Mouse (Mus musculus) embryonic facial prominence, embryonic 14.5 days (tissue): ENCODE results near the gene March10. TPM values are rescaled to one million over a fixed set of nuclear protein-coding genes. Genes with fewer than 3 reads are reported as not detected.

ENCODE experiments used
- ATAC-seq: fragments of 200-750 bp; cut with Nextera tagmentation; 2 replicates; pipeline ENCODE4 v1.8.0; 2017; ENCODE audit warnings: low read depth, moderate number of reproducible peaks, moderate TSS enrichment
- DNase-seq: peaks from one replicate; pipeline ENCODE4 v3.0.0-alpha.2; 2015; ENCODE audit warnings: low spot score
- H3K27ac ChIP-seq: fragments of 300-500 bp; sonication (generic); replicated peaks from 2 replicates; pipeline ENCODE4 v1.5.1; 2014; ENCODE audit warnings: low read depth, mild to moderate bottlenecking, low read length, moderate library complexity
- H3K27me3 ChIP-seq: fragments of 300-500 bp; sonication (generic); replicated peaks from 2 replicates; pipeline ENCODE4 v1.6.1; 2014; ENCODE audit warnings: low read length; ENCODE audit not compliant: control insufficient read depth, insufficient read depth
- H3K36me3 ChIP-seq: fragments of 300-500 bp; sonication (generic); 2 replicates; pipeline ENCODE4 v1.6.1; 2014; ENCODE audit warnings: low read length, mixed read lengths; ENCODE audit not compliant: control insufficient read depth, insufficient read depth
- H3K4me1 ChIP-seq: fragments of 300-500 bp; sonication (generic); 2 replicates; pipeline ENCODE4 v1.6.1; 2014; ENCODE audit warnings: antibody characterized with exemption, low read length; ENCODE audit not compliant: control insufficient read depth, insufficient read depth
- H3K4me2 ChIP-seq: fragments of 300-500 bp; sonication (generic); 2 replicates; pipeline ENCODE4 v1.6.1; 2014; ENCODE audit warnings: low read depth, mild to moderate bottlenecking, low read length, moderate library complexity, mixed read lengths
- H3K4me3 ChIP-seq: fragments of 300-500 bp; sonication (generic); 2 replicates; pipeline ENCODE4 v1.5.1; 2014; ENCODE audit warnings: low read depth, mild to moderate bottlenecking, low read length
- H3K9ac ChIP-seq: fragments of 300-500 bp; sonication (generic); 2 replicates; pipeline ENCODE4 v1.6.1; 2014; ENCODE audit warnings: low read depth, mild to moderate bottlenecking, low read length, moderate library complexity, mixed read lengths
- H3K9me3 ChIP-seq: fragments of 300-500 bp; sonication (generic); 2 replicates; pipeline ENCODE4 v1.6.1; 2016; ENCODE audit warnings: low read length; ENCODE audit not compliant: control insufficient read depth
- WGBS: fragments of 180-500 bp; shearing (Covaris S2); extraction: QIAGEN DNeasy Blood & Tissue Kit; methylation state at CpG from one replicate; pipeline ENCODE4 v1.1.7; 2014; 5-methylcytosine and 5-hydroxymethylcytosine counted together
- polyA plus RNA-seq: library from polyadenylated mRNA; unstranded; fragments of >200 nt; fragmentation: Nextera tagmentation; extraction: Ambion mirVana; gene quantifications from 2 replicates; pipeline ENCODE4 v1.2.1, GENCODE M21; 2014

The March10 gene
- polyA plus RNA-seq, 1 experiment from 2014 or later = 0.36 TPM

DNA sequence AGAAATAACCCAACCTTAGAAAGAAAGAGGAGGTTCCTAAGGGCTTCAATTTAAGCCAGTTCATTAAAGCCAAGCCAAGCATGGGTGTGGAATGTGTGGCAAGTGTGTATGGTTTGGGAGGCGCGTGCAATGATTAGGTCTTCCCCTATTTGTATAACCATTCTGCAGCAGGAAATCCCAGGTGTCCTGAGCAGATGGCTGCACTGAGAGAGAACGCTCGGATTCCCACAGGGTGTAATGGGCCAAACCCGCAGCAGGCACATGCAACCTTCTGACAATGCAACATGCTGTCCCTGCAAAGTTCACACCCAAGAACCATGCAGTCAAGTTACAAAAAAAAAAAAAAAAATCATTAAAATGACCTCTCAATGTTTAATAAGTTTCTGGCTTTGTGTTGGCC lies 10.8 kb downstream of the March10 start:
- H3K27me3 ChIP-seq = no peaks in the 10 kb centered on the region
- H3K36me3 ChIP-seq = no peaks in the 10 kb centered on the region
- 55% methylated on average over 5 of the region's 5 CpGs for WGBS
- no peak overlapping the region for H3K4me2 ChIP-seq
- no peak overlapping the region for H3K4me3 ChIP-seq
- H3K9ac ChIP-seq = no peak overlapping the region
- DNase-seq (no peak), ATAC-seq (peak; percentile 39; the same call in 1 of the 2 replicates)
- H3K27ac ChIP-seq = no peak overlapping the region
- H3K4me1 ChIP-seq = 0 out of 2 replicates have a peak, but pooled peaks cover 4% of the 10 kb centered on the region
- H3K9me3 ChIP-seq = no peaks in the 10 kb centered on the region

DNA sequence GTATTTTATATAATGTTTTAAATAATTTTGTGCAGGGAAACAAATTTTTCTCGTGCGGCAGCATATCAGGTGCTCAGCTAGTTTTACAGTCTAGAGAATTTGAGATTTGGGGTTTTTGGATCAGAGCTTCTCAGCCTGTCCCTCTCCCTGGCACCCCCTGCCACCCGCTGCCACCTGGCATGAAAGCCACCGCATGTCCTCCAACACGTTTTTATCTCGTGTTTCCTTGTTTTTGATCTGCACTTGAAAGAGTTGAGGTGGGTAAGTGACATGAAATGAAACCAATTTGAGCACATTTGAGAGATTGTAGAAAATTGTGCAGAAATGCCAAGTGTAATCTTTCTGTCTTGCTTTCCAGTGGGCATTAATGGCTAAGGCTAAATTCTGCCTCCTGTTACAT lies 11.6 kb downstream of the March10 start:
- Histone ChIP-seq H3K27me3 (no peaks in the 10 kb centered on the region), H3K27ac (no peak overlapping the region), H3K9me3 (no peaks in the 10 kb centered on the region), H3K9ac (no peak overlapping the region), H3K36me3 (no peaks in the 10 kb centered on the region), H3K4me3 (no peak overlapping the region), H3K4me2 (no peak overlapping the region), H3K4me1 (0 out of 2 replicates have a peak, but pooled peaks cover 4% of the 10 kb centered on the region)
- no peak for ATAC-seq
- WGBS = 66% methylated on average over 6 of the region's 6 CpGs
- DNase-seq = no peak

DNA sequence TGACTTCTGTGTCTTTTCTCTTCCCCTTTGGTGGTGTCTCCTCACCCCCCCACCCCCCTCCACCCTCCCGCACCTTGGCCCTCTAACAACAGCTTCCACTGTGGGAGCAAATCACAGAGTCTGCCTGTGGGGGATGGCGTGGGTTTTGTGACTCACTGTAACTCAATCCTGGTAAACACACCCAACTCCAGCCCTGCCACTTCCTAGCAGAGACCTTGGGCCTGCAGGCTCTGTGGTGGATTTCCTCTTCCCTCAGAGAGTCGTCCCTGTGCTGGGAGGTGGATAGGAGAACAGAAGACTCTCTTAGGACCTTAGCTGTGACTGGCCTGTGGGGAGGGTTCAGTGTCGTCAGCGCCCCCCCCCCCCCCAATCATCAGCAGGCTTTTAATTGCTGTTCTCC lies 13.0 kb downstream of the March10 start:
- Histone ChIP-seq H3K4me1 (peaks cover 12% of the 10 kb centered on the region), H3K4me3 (no peak overlapping the region), H3K27me3 (no peaks in the 10 kb centered on the region), H3K27ac (no peak overlapping the region), H3K36me3 (no peaks in the 10 kb centered on the region), H3K4me2 (no peak overlapping the region), H3K9me3 (no peaks in the 10 kb centered on the region), H3K9ac (no peak overlapping the region)
- ATAC-seq (0 out of 2 replicates have a peak, but pooled peaks have one; percentile 53), DNase-seq (peak; percentile 52)
- 24% methylated on average over 3 of the region's 5 CpGs for WGBS

DNA sequence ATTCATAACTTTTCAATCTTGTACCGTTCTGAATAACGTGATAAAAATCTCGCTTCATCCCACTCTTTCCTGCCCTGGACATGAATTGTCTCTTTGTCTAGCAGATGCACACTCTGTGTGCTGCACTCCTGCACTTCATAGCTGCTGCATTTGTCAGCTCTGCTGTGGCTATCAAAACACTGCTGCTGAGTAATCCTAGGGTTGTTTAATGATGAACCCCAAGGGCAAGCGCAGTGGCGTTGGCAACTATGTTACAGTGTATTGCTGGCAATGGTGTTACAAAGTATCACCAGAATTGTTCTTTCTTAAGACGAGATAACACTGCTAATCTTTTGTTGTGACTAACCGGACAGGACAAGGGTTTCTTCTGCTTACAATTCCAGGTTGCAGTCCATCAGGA lies 16.7 kb downstream of the March10 start:
- H3K4me3 ChIP-seq = no peak overlapping the region
- no peak overlapping the region for H3K9ac ChIP-seq
- DNase-seq (no peak), ATAC-seq (no peak)
- WGBS = 71% methylated on average over 7 of the region's 7 CpGs
- no peak overlapping the region for H3K27ac ChIP-seq
- peaks cover 17% of the 10 kb centered on the region for H3K4me1 ChIP-seq
- no peak overlapping the region for H3K4me2 ChIP-seq
- no peaks in the 10 kb centered on the region for H3K27me3 ChIP-seq
- no peaks in the 10 kb centered on the region for H3K36me3 ChIP-seq
- H3K9me3 ChIP-seq = no peaks in the 10 kb centered on the region

DNA sequence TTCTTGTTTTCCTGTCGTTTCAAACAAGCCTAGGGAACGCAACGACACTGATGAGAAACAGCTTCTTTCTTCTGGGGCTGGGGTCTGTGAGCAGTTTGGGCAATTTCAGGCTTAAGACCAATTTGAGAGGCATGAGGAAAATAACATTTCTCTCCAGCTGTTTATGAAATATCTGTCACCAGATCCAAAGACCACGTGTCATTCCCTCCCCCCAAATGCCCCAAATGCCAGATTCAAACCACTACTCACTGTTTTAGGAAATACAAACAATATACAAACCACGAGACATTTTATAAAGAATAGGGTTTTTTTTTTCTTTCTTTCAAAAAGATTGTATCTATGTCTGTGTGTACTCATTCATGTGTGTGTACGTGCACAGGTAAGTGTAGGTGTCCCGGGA lies 17.6 kb downstream of the March10 start:
- no peak overlapping the region for H3K27ac ChIP-seq
- WGBS = 41% methylated on average over 7 of the region's 7 CpGs
- no peak overlapping the region for H3K4me3 ChIP-seq
- no peak overlapping the region for H3K4me2 ChIP-seq
- ATAC-seq = no peak
- H3K27me3 ChIP-seq = no peaks in the 10 kb centered on the region
- H3K9me3 ChIP-seq = no peaks in the 10 kb centered on the region
- no peaks in the 10 kb centered on the region for H3K36me3 ChIP-seq
- DNase-seq = peak; percentile 21
- no peak overlapping the region for H3K9ac ChIP-seq
- peaks cover 17% of the 10 kb centered on the region for H3K4me1 ChIP-seq

DNA sequence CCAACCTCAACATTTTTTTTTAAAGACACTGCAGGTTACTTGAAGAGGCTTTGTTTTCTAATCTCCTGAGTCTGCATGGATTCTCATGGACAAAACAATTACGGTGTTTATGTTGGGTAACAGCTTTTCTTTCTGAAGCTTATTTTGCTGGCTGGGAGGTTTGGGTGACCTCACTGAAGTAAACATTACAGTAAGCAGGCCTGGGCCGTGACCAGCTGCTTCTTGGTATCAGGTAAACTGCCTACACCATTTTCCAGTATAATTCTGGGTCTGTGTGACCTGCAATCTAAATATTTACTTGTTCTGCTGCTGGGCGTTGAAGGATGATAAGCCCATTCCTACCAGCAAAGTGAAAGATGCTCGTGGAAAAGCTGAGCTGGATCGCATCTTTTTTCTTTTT lies 30.1 kb downstream of the March10 start:
- no peaks in the 10 kb centered on the region for H3K27me3 ChIP-seq
- H3K27ac ChIP-seq = no peak overlapping the region
- no peaks in the 10 kb centered on the region for H3K9me3 ChIP-seq
- no peaks in the 10 kb centered on the region for H3K4me1 ChIP-seq
- H3K4me2 ChIP-seq = no peak overlapping the region
- DNase-seq = peak; percentile 53
- 71% methylated on average over 5 of the region's 5 CpGs for WGBS
- no peaks in the 10 kb centered on the region for H3K36me3 ChIP-seq
- 0 out of 2 replicates have a peak, but pooled peaks have one; percentile 41 for ATAC-seq
- no peak overlapping the region for H3K4me3 ChIP-seq
- no peak overlapping the region for H3K9ac ChIP-seq

DNA sequence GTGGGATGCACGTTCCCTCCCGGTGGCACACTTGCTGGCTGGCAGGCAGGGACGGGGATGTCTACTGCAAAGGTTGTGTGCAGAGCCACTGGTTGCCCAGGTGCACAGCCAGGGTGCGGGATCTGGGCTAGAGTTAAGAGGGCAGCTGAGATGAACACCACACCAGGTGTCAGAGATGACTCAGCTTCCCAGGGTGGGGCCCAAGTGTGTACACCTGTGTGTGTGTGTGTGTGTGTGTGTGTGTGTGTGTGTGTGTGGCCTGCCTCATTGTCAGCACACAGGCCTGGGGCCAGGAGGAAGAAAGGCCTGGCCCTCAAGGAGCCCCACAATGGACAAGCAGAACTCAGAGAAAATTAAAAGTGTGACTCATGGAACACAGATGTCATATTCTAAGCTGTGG lies 31.9 kb downstream of the March10 start:
- ATAC-seq (no peak), DNase-seq (peak; percentile 29)
- 84% methylated on average over 4 of the region's 4 CpGs for WGBS

DNA sequence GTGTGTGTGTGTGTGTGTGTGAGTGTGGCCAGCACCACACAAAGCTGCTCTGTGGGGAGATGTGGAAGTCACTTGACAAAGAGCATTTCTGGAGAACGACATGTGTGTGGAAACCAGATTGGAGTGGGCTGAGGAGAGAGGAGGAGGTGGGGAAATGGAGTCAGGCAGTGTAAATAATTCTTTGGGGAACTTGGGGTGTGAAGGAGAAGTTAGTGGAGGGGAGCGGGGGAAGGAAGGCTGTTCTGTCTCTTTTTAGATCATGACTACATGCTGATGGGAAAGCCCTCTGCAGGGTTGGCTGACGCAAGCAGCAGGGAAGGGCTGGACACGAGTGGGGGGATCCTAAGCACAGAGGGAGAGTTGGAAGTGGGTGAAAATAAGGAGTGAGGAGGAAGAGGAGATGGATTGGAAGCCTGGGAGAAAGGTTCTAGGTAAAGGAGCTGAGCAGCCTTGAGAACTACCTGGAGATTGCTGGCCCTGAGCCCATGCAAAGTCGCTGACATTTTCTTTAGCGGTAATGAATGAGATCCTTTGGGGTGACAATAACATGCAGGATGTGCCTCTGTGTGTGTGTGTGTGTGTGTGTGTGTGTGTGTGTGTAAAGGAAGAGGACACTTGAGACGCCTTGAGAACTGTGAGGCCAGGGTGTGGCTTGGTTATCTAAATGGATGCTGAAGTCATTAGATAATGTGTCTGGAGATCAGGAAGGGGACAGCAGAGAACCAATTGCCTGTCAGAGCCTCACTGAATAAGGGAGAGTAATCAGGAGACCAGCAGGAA lies 35.7 kb downstream of the March10 start:
- ATAC-seq (no peak), DNase-seq (no peak)
- WGBS = 65% methylated on average over 7 of the region's 7 CpGs
- no peak overlapping the region for H3K4me3 ChIP-seq
- H3K4me1 ChIP-seq = no peaks in the 10 kb centered on the region
- no peaks in the 10 kb centered on the region for H3K36me3 ChIP-seq
- no peak overlapping the region for H3K9ac ChIP-seq
- no peaks in the 10 kb centered on the region for H3K27me3 ChIP-seq
- H3K9me3 ChIP-seq = no peaks in the 10 kb centered on the region
- no peak overlapping the region for H3K4me2 ChIP-seq
- H3K27ac ChIP-seq = no peak overlapping the region

More for the DNA sequence above, 31.9 kb downstream of the March10 start:
- H3K9ac ChIP-seq = no peak overlapping the region
- no peak overlapping the region for H3K4me2 ChIP-seq
- no peak overlapping the region for H3K4me3 ChIP-seq
- no peak overlapping the region for H3K27ac ChIP-seq
- no peaks in the 10 kb centered on the region for H3K4me1 ChIP-seq
- H3K27me3 ChIP-seq = no peaks in the 10 kb centered on the region
- no peaks in the 10 kb centered on the region for H3K36me3 ChIP-seq
- no peaks in the 10 kb centered on the region for H3K9me3 ChIP-seq

DNA sequence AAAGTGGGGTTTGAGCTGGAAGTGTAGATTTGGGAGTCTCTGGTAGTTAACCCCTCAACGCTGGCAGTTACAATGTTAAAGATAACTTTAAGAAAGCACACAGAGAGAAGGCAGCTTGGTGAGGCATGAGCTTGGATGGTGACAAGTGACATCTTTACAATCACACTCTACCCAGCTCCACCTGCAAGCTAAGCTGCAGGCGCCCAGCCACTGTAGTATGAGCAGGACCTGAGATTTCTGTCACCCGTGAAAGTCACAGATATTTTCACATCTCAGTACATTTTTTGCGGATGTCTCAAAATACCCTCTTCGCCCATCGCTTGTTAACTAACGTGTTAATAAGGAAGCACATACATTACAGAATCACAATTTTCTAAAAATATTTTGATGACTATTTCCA lies 36.6 kb downstream of the March10 start:
- H3K9ac ChIP-seq = no peak overlapping the region
- H3K4me1 ChIP-seq = no peaks in the 10 kb centered on the region
- no peak overlapping the region for H3K4me2 ChIP-seq
- H3K27me3 ChIP-seq = no peaks in the 10 kb centered on the region
- no peaks in the 10 kb centered on the region for H3K36me3 ChIP-seq
- H3K4me3 ChIP-seq = no peak overlapping the region
- no peaks in the 10 kb centered on the region for H3K9me3 ChIP-seq
- WGBS = 86% methylated on average over 7 of the region's 7 CpGs
- ATAC-seq (no peak), DNase-seq (no peak)
- no peak overlapping the region for H3K27ac ChIP-seq
